Mouse (Mus musculus): ENCODE measurements at regions not wholly inside any gene's neighbourhood (a gene's known extent, or its start where the extent isn't known, plus 50 kb on each side); places are given as distances from the start of the nearest gene placed in this dataset.

- TF ChIP-seq NRF1 (IDR thresholded peaks at IDR 0.05; ENCODE audit: insufficient read depth, low read depth, low read length, poor library complexity, severe bottlenecking) (no peak), HCFC1 (IDR thresholded peaks at IDR 0.05; ENCODE audit: low read depth, low read length) (no peak), CTCF (IDR thresholded peaks at IDR 0.05 in 2 of 3, conservative IDR thresholded peaks at IDR 0.05 in 1 of 3; ENCODE audit: control insufficient read depth in 1 of 3, insufficient read depth in 1 of 3, low read depth in 2 of 3, low read length in 3 of 3, poor library complexity in 1 of 3, severe bottlenecking in 1 of 3) (no peak)
Observed at GRCm38 (mm10) chr13:110756877-110757276, 362.0 kb downstream of the Plk2 start.
